Mouse (Mus musculus) urinary bladder, adult 18-20 months (tissue): ENCODE measurements around the gene Fam166b.

Experiments
- DNase-seq, 2 experiments: peaks; one replicate each; pipeline ENCODE4 v3.0.0; 2022; ENCODE audit warnings: low spot score in 2 of 2, mixed read lengths in 2 of 2

Gene Fam166b

DNA sequence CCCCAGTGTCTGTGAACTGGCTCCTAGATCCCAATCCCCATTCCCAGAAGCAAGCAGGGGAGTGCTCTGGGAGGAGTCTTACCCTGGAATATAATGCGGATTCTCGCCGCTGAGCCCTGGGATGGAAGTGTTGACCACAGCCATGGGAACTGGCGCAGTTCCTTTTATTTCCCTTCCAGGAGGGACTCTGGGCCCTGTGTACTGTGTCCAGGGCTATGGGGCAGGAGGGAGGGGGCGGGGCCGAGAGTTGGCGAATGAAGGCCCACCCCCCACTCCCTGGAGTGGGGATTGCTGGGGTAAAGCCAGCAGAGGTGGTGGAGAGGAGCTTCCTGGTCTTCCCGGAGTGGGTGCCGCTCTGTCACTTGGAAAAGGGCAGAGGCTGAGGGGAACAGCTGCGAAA is at the start of gene Fam166b:
Gene Fam166b, minus strand, starts transcription at position 189 of the 400 bp plus-strand sequence.
- DNase-seq = no peak

DNA sequence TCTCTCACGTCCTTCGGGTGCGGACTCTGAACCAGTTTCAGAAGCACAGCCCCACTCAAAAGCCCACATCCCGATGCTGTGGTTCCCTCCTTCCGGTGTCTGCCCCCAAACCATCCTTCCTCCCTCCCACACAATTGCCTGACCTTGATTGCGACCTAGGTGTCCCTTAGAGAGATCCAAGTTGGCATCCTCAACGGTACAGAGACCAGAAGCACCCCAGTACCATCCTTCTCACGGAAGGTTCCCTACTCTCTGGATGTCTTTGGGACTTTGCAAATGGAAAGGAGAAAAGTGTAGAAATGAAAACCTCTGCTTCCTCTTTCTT is 49.6 kb upstream of the Fam166b start:
- DNase-seq = no peak

DNA sequence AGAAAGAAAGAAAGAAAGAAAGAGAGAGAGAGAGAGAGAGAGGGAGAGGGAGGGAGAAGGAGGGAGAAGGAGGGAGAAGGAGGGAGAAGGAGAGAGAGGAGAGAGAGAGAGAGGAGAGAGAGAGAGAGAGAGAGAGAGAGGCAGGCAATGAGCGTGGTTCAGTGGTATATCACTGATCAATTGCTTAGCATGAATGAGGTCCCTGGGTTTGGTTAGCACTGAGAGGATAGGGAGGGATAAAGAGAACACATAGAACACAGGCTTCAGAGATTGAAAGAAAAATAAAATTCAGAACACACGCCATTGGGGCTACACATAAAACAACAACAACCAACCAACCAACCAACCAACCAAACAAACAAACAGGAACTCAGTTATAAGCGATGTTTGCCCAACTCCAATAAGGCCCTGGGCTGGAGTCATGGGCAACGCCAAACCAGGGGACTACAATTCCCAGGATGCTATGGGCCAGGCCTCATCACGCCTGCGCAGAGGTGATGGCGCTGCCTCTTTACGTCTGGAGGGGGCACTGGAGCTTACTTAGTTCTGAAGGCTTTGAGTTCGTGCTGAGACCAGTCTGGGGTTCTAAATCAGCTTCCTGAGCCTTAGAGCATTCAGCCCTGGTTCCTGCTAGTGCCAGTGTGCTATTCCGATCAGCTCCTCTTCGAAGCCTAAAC is 49.1 kb upstream of the Fam166b start:
- peak; percentile 66 to 82 for DNase-seq

DNA sequence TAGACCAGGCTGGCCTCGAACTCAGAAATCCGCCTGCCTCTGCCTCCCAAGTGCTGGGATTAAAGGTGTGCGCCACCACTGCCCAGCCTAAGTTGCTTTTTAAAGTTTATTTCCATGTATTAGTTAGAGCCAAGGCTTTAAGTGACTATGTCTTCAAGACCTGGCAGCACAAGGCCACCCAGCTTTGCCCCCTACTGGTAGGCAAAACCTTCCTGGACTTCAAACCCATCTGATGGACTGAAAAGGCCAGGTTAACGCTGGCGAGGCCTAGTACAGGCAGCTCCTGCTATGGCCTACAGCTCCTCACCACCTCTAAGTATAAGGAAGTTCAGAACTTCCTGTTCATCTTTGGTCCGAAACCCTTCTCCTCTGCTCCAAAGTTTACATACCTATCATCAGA is 47.7 kb upstream of the Fam166b start:
- DNase-seq = no peak

DNA sequence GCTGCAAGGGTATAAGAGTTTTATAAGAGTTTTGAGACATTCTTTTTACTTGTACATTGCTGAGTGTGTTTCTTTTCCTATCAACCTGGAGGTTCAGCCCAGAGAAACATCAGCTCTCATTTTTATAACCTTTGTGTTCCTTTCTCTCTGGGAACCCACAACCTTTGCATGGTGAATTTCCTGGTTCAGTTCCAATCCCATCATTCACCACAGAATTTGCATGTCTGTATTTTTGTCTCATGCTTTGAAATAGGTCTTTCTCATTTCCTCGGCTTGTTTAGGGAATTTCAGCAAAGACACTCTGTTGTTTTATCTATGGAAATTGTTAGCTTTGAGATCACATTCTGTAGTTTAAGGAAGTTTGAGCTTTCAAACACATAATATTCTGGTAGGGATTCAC is 44.7 kb upstream of the Fam166b start:
- DNase-seq = no peak

DNA sequence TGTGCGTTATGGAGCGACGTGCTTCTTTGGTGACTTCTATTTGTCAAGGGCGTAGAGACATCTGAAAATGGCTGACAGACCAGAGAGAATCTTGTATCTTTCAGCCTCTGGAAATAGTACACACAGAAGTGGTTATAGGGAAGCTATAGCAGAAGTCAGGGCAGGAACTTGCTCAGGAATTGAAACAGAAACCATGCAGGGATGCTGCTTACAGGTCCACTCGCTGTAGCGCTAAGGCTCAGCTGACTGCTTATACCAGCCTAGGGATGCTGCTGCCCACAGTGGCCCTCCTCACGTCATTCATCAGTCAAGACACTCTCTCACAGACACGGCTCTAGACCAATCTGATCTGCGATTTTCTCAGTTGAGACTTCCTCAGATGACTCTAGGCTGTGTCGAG is 41.4 kb upstream of the Fam166b start:
- DNase-seq = no peak

DNA sequence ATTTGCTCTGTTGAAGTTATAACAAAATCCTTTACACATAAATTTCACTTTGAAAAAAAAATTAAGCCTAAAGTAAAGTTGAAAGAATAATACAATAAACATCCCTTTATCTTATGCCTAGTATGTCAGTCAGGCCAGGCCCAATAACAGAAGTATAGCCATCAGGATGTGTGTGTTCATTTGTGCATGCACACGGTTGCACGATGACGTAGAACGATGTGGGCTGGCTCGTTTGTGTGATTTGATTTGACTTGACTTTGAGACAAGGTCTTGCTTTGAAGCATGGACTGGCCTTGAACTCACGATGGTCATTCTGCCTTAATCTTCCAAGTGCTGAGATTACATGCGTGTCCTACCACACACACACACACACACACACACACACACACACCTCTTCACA is 37.9 kb upstream of the Fam166b start:
- no peak for DNase-seq

DNA sequence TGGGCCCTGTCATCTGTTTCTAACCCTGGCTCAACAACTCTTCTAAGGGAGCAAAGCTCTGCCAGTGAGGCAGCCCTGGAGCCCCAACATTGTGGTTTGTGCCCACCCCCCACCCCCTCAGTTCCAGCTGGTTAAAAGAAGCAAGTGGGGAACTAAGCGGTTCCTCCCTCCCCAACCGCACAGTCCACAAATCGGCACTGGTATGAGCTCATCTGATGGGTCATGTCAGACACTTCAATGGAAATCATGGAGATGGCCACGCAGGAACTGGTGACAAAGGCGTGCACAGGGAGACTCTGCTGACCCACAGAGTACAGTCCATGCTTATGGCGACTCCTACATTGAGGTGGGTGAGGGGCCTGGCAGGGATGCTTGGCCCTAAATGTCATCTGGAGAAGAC is 37.0 kb upstream of the Fam166b start:
- DNase-seq = no peak

DNA sequence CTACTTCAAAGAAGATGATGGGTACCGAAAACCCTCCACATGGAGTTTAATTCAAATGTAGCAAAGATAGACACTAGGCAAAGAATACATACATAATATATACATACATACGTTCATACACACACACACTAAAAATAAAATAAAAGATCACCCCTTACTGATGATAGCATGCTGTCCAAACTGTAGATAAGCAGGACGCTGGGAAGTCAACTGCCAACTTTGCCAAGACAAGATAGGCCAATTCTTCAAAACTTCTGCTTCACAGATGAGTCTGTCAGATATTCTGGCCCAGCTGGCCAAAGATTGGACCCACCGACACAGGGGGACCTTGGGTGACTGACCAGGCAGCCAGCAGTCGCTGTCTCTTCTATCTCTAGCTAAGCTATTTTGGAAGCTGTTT is 34.2 kb upstream of the Fam166b start:
- DNase-seq = no peak

DNA sequence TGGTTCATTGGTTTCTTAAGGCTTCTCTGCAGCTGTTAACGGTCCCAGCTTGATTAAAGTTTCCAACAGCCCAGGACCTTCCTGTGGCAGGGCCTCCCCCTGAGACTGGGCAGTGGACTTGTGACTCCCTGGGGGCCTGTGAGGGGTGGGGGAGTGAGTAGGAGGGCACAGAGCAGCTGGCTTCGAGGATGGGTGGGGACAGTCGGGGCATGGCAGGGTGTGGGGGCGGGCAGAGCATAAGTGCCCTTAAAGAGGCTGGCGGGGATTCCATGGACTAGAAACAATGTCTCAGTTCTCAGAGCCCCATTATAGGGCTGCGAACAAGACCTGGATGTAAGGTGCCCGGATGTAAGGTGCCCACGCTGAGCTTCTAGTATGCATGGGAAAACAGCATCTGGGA is 28.2 kb upstream of the Fam166b start:
- no peak for DNase-seq

DNA sequence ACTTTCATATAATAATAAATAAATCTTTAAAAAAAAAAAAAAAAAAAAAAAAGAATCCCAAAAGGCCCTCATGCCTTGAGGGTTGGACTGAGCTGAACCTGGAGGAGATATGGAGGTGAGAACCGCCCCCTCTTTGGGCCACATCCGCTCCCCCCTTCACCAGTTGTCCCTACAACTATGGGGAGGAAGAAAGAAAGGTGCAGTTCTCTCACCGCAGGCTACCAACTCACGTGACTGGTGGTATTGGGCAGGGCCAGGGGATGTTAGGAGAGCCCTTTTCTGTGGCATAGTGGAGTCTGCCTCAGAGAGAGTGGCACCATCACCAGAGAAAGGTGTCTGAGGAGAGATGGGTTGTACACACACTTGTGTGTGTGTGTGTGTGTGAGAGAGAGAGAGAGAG is 27.5 kb upstream of the Fam166b start:
- DNase-seq = no peak

DNA sequence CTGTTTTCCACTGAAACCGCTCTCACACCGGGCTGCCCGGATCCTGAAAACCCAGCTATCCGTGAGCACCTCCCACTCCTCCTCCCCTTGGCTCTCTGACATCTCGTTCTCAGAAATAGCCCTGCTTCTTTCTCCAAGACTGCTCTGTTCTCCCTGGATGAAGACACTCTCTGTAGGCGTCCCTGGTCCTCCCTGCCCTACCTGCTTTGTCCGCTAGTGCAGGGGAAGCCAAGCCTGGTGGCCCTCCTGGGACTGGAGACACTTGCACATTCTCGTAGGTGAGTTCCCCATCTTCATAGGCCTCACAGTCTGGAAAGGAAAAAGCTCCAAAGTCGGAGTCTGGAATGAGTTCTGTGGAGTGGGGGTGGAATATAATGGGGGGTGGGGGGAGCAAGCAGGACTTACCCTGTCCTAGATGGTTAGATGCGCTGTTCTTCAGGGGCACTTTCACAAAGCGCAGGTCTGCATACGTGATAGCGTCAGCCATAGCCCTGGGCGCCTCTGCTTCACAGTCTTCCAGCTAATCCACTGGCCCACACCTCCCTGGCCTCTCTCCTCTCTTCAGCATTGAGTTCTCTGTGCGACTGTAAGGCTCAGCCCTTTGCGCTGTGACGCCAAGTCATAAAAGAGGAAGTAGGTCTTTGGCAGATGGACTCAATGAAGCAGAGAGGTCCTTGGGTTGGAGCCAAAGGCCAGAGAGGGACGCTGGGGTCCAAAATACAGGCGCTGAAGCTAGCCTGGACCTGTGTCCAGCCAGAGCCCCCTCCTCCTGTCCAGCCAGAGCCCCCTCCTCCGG is 25.3 kb upstream of the Fam166b start, which contains the start of gene Cd72:
Gene Cd72, minus strand, starts transcription at position 588 of the 796 bp plus-strand sequence.
- DNase-seq = no peak

DNA sequence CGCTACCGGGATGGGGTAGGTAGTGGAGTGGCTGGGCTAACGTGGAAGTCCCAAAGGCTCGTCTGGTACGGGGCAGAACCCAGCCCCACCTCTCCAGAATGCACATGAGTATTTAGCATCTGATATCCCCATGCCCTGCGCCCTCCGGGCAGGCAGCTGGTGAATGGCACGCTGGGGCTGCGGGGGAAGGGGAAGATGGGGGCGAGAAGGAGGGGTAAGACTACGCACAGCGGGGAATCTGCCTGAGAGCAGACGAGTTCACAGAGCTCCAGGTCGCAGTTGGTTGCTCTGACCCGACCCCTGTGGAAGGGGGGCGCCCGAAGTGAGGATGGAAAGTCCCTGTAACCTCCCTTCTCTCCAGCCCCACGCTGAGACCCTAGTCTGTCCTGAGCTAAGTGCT is 24.5 kb upstream of the Fam166b start:
- DNase-seq = no peak

DNA sequence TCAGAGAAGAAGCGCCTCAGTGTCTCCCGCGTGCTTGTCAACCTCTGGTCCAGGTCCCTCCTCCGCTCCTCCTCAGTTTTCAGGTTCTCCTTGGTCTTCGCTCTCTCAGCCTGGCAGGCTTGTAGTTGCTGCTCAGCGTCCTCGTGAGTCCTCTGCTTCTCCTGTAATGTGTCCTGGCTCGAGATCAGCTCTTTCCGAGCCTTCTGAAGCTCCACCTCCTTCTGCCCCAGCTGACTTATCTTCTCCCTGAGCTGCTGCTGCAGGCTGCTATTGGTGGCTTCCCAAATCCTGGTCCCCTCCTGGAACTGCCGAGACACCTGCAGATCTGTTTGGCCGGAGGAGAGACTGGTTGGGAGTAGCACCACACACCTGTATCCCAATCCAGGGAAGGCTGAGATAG is 23.4 kb upstream of the Fam166b start:
- no peak for DNase-seq

DNA sequence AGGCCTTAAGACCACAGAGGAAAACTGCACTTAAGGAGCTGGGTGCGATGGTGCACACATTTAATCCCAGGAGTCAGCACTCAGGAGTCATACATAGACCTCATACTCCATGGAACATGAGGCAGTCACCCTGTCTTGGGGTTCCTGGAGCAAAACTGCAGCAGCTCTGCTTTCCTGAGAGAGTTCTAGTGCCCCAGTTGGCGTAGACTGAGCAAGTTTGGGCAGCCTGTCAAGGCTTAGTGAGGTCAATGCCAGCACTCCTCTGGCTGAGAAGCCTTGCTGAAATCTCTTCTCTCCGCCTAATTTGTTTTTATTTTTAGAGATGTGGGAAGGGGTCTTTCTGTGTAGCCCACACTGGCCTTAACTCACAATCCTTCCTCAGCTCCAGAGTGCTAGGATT is 19.6 kb upstream of the Fam166b start:
- no peak for DNase-seq

DNA sequence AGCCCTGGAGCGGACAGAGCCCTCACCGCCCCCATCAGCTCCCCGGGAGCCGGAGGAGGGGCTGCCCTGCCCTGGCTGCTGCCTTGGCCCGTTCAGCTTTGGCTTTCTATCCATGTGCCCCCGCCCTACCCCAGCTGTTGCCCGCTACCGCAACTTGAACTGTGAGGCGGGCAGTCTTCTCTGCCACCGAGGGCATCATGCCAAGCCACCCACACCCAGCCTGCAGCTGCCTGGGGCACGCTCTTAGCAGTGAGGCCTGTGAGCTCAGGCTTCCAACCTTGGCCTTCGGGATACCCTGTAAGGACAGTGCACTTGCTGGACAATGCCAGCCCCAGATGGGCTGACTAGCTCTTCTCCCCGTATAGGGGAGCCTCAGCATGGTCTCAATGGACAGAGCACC is 18.3 kb upstream of the Fam166b start:
- no peak for DNase-seq

DNA sequence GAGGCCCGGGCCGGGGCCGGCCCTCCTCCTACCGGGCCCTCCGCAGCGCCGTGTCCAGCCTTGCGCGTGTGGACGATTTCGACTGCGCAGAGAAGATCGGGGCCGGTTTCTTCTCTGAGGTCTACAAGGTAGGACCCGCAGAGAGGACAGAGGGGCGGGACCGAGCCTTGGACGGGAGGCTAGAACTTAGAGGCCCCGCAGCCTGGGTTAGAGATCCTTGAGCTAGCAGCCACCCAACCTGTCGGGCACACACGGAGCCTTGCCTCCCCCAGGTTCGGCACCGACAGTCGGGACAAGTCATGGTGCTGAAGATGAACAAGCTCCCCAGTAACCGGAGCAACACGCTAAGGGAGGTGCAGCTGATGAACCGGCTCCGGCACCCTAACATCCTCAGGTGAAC is 14.6 kb upstream of the Fam166b start:
- peak in 1 of 2 experiments; percentile 50 for DNase-seq

DNA sequence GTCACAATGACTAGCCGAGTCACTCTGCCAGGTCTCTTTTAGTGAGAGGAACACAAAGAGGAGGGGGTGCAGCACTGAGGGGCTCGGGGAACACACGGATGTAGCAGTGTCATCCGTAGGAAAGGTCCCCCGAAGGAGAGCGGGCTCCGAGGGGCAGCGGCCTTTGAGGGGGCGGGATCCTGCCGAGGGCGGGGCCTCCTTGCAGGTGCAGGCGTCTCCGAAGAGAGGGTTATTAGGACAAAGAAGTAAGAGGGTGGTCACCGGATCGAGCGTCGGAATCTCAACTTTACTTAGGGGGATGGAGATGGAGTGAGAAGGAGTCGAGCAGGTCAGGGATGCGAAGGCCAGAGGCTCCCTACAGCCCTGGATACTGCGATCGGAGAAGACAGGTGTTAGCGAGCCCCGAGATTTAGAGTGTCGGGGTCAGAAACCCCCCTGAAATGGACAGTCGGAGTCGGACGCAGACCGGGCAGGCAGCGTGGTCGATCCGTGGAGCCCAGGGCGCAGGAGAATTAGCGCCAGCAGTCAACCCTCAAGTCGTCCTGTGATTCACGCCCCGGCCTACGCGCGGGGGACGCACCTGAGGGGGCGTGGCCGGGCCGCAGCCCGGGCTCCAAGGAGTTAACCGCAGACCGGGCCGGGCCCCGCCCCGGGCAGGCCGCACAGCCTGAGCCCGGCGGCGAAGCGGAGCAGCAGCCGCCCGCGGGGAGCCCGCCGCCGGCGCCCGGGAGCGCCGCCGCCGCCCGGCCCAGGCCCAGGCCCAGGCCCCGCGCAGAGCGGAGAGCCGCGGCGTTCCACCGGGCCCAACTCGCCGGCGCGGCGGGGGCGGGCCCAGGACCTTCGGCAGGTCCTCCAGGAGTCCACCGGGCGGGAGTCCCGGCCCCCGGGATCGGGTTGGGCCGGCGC is 13.8 kb upstream of the Fam166b start:
- DNase-seq = peak; percentile 55 to 77

DNA sequence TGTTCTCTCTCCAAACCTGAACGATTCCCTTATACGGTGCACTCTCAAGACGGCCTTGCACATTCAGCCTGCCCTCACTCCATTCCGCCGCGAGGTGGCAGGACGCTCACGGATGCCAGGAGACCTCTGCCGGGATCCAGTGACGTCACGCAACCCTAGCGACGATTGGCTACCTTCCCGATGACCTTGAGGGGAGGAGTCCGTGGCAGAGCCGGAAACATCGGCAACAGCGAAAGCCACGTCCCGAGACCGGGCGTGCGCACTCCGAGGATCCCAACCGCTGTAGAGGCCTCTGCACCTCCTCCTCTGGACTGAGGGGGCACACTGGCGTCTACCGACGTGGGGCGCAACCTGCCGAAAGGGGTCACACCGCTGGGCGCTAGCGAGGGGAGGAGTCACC is 13.1 kb upstream of the Fam166b start:
- peak; percentile 95 to 99 for DNase-seq

DNA sequence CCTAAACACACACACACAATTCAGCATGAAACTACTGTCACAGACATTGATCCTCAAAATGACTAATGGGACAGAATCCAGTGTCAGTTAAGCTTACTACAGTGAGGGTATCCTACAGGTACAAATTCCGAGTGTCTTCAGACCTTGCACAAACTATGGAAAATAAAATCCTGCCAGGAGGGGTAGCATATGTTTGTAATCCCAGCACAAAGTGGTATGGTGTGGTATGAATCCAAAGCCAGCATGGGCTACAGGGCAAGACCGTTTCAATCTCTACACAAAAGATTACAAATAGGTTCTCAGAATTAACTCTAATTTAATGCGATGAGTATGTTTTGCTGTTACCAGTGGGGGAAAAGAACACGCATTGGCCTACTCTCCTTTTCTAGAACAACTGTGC is 12.7 kb upstream of the Fam166b start, which contains the start of gene Tesk1:
Gene Tesk1, plus strand, starts transcription at position 301 of the 400 bp plus-strand sequence.
- DNase-seq = no peak

DNA sequence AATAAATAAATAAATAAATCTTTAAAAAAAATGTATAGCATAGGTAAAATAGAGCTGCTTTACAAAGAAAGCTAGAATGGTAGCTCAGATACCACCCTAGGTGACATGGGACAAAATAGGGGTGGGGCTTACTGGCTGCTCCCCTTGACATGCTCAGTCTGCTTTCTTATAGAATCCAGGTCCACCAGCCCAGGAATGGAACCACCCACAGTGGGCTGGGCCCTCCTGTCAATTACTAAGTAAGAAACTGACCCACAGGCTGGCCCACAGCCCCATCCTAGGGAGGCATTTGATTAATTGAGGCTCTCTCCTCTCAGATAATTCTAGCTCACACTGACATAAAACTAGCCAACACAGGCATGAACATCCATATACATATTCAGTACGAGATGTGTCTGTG is 3.9 kb upstream of the Fam166b start:
- DNase-seq = no peak

DNA sequence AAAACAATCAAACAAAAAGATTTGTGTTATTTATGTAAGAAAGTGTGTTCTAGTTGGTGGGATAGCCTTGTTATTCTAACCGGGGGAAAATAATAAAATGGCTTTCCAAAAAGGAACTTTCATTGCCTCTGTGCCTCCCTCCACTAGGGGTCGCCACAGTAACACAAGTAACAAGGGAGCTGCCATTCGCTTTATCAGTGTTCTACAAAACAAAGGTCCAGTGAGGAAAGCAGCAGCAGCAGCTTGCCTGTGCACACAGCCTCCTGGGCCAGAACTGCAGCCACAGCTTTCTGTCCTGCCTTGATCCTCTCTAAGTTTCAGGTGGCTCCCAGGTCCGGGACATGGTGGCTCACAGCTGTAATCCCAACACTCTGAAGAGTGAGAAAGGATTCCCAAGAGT is 2.8 kb upstream of the Fam166b start:
- peak in 1 of 2 experiments; percentile 62 for DNase-seq
